Mouse (Mus musculus) small intestine, adult 2 months (tissue): ENCODE data around the gene Nav1. TPM values are rescaled to one million over a fixed set of nuclear protein-coding genes. Genes with fewer than 3 reads are reported as not detected.

Experiments
- H3K27ac ChIP-seq: fragments of 200-500 bp; 2 replicates; pipeline ENCODE4 v1.5.1; 2012; ENCODE audit warnings: low read depth, low read length, control low read depth, inconsistent platforms; ENCODE audit not compliant: insufficient read depth
- H3K27me3 ChIP-seq: fragments of 200-500 bp; 2 replicates; pipeline ENCODE4 v1.6.1; 2012; ENCODE audit warnings: mild to moderate bottlenecking, moderate library complexity, low read length, inconsistent platforms; ENCODE audit not compliant: control insufficient read depth, insufficient read depth
- H3K36me3 ChIP-seq: fragments of 200-500 bp; 2 replicates; pipeline ENCODE4 v1.6.1; 2012; ENCODE audit warnings: mild to moderate bottlenecking, low read length, control low read depth, inconsistent platforms; ENCODE audit not compliant: control insufficient read depth, insufficient read depth
- H3K4me1 ChIP-seq: fragments of 200-500 bp; 2 replicates; pipeline ENCODE4 v1.6.1; 2012; ENCODE audit warnings: low read length, inconsistent platforms, mixed read lengths; ENCODE audit not compliant: control insufficient read depth, insufficient read depth, insufficient read length
- H3K4me3 ChIP-seq: fragments of 200-500 bp; 2 replicates; pipeline ENCODE4 v1.5.1; 2012; ENCODE audit warnings: low read depth, mild to moderate bottlenecking, control low read depth, inconsistent platforms, low read length, moderate library complexity
- CTCF ChIP-seq: fragments of 200-500 bp; IDR thresholded peaks from 2 replicates; pipeline ENCODE4 v1.5.1; 2012; ENCODE audit warnings: low read depth, mild to moderate bottlenecking, control low read depth, inconsistent platforms, low read length, moderate library complexity, mixed read lengths; ENCODE audit not compliant: insufficient replicate concordance, insufficient read length; ENCODE audit errors: extremely low read depth
- POLR2A ChIP-seq: fragments of 200-500 bp; IDR thresholded peaks from 2 replicates; pipeline ENCODE4 v1.6.1; 2012; ENCODE audit warnings: low read depth, mild to moderate bottlenecking, control low read depth, inconsistent platforms, low read length, moderate library complexity
- WGBS: fragments of 180-500 bp; shearing (Covaris S2); methylation state at CpG from one replicate; pipeline ENCODE4 v1.1.7; 2018; 5-methylcytosine and 5-hydroxymethylcytosine counted together
- polyA plus RNA-seq: library from polyadenylated mRNA; depleted of rRNA; stranded (reverse); fragments of >200 nt; gene quantifications from 2 replicates; pipeline ENCODE4 v1.2.3, GENCODE M21; 2012

The Nav1 gene
- polyA plus RNA-seq, 1 experiment, result 6.2 TPM

- 67% methylated on average over 12 of the region's 12 CpGs for WGBS
- Histone ChIP-seq H3K27me3 (no peaks in the 10 kb centered on the region), H3K4me3 (no peak overlapping the region), H3K4me1 (no peaks in the 10 kb centered on the region), H3K27ac (no peak overlapping the region), H3K36me3 (no peaks in the 10 kb centered on the region)
- TF ChIP-seq POLR2A (no peak), CTCF (no peak)
These were observed 64.0 kb downstream of the Nav1 start for GRCm38 (mm10) chr1:135542841-135543810.

- no peaks in the 10 kb centered on the region for H3K4me1 ChIP-seq
- TF ChIP-seq CTCF (no peak), POLR2A (no peak)
- H3K4me3 ChIP-seq, result no peak overlapping the region
- 91% methylated on average over 9 of the region's 9 CpGs for WGBS
- H3K27ac ChIP-seq, result no peak overlapping the region
- H3K27me3 ChIP-seq, result no peaks in the 10 kb centered on the region
- no peaks in the 10 kb centered on the region for H3K36me3 ChIP-seq
These were observed 65.0 kb downstream of the Nav1 start for GRCm38 (mm10) chr1:135542080-135542479.

- Histone ChIP-seq H3K4me3 (no peak overlapping the region), H3K27me3 (no peaks in the 10 kb centered on the region), H3K27ac (no peak overlapping the region), H3K36me3 (no peaks in the 10 kb centered on the region), H3K4me1 (no peaks in the 10 kb centered on the region)
- TF ChIP-seq POLR2A, result no peak
- peak; percentile 87; the same call in 1 of the 2 replicates for TF ChIP-seq CTCF
- WGBS, result 26% methylated on average over 4 of the region's 4 CpGs
These were observed 66.8 kb downstream of the Nav1 start for GRCm38 (mm10) chr1:135540270-135540669.

DNA sequence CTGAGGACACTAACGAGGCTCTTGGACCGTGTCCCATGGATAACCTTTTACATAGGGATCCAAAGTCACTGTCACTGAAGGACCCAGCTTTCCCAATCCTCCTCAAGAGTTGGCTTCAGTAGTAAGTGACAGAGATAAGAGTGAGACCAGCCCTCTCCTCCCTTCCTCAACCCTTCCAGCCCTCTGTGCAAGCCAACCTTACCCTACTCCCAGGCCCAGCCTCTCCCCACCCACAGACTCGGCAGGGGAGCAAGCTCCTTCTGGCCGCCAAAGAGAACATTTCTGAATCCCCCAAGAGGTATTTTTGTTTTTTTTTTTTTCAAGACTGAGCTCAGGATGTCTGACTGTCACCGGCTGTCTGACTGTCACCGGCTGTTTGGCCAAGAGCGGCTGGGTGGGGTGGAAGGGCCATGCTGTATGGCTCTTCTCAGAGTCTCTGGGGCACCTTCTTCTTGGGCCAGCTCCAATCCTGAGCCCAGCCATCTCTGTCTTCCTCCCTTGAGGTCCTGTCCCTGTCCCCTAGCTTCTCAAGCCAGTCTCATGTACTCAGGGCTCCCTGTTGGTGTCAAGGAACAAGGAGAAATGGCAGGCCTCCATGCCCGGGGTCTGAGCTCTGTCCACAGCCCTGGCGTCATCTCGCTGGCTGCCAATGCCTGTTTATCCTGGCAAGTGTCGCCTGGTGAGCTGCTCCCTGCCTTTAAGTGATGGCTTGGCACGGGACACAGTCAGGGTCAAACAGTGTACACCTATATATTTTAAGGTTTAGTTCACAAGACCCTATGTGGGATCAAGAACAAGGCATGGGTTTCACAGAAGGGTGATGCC lies 68.4 kb downstream of the Nav1 start:
- H3K27ac ChIP-seq, result peak overlapping the region; percentile 5; the same call in 1 of the 2 replicates

GRCm38 (mm10) chr1:135536822-135537221 lies 70.3 kb downstream of the Nav1 start:
- Histone ChIP-seq H3K36me3 (no peaks in the 10 kb centered on the region), H3K27ac (peak overlapping the region; percentile 35; the same call in 1 of the 2 replicates), H3K4me1 (no peaks in the 10 kb centered on the region), H3K4me3 (no peak overlapping the region), H3K27me3 (no peaks in the 10 kb centered on the region)
- WGBS, result 88% methylated on average over 7 of the region's 7 CpGs
- TF ChIP-seq CTCF, result no peak
- no peak for TF ChIP-seq POLR2A

More for the DNA sequence above, 68.4 kb downstream of the Nav1 start:
- Histone ChIP-seq H3K36me3 (no peaks in the 10 kb centered on the region), H3K4me1 (no peaks in the 10 kb centered on the region), H3K4me3 (no peak overlapping the region), H3K27me3 (no peaks in the 10 kb centered on the region)
- no peak for TF ChIP-seq CTCF
- TF ChIP-seq POLR2A, result no peak
- 82% methylated on average over 12 of the region's 12 CpGs for WGBS

- Histone ChIP-seq H3K27me3 (no peaks in the 10 kb centered on the region), H3K27ac (peak overlapping the region; percentile 70), H3K4me1 (no peaks in the 10 kb centered on the region), H3K4me3 (no peak overlapping the region), H3K36me3 (no peaks in the 10 kb centered on the region)
- no peak for TF ChIP-seq CTCF
- no peak for TF ChIP-seq POLR2A
- 70% methylated on average over 2 of the region's 2 CpGs for WGBS
These were observed 70.8 kb downstream of the Nav1 start for GRCm38 (mm10) chr1:135536326-135536725.
